Mouse (Mus musculus): ENCODE results near the gene Corin. TPM values are rescaled to one million over a fixed set of nuclear protein-coding genes. Genes with fewer than 3 reads are reported as not detected.

Gene Corin
- polyA plus RNA-seq, 1 experiment, result 0.04 TPM

GRCm38 (mm10) chr5:72282907-72283306 is 221.4 kb downstream of the Corin start:
- Histone ChIP-seq H3K4me3 (replicated peaks) (no peak overlapping the region), H3K36me3 (replicated peaks; ENCODE audit: low read length) (peaks cover 37% of the 10 kb centered on the region), H3K9me3 (no peaks in the 10 kb centered on the region), H3K27me3 (replicated peaks) (no peaks in the 10 kb centered on the region), H3K4me1 (no peaks in the 10 kb centered on the region)
- TF ChIP-seq FLI1 (IDR thresholded peaks at IDR 0.05; ENCODE audit: low read length) (no peak), GATA1 (IDR thresholded peaks at IDR 0.05; ENCODE audit: borderline replicate concordance, low read length) (no peak)

GRCm38 (mm10) chr5:72269652-72270051 is 234.6 kb downstream of the Corin start:
- H3K9me3 ChIP-seq, result no peaks in the 10 kb centered on the region
- no peak overlapping the region for H3K4me3 ChIP-seq (replicated peaks)
- no peaks in the 10 kb centered on the region for H3K4me1 ChIP-seq
- peaks cover 24% of the 10 kb centered on the region for H3K36me3 ChIP-seq (replicated peaks; ENCODE audit: low read length)
- no peak for TF ChIP-seq FLI1 (IDR thresholded peaks at IDR 0.05; ENCODE audit: low read length)
- TF ChIP-seq GATA1 (IDR thresholded peaks at IDR 0.05; ENCODE audit: borderline replicate concordance, low read length), result no peak
- H3K27me3 ChIP-seq (replicated peaks), result no peaks in the 10 kb centered on the region

- TF ChIP-seq GATA1 (IDR thresholded peaks at IDR 0.05; ENCODE audit: borderline replicate concordance, low read length) (no peak), FLI1 (IDR thresholded peaks at IDR 0.05; ENCODE audit: low read length) (no peak)
- no peaks in the 10 kb centered on the region for H3K9me3 ChIP-seq
- no peaks in the 10 kb centered on the region for H3K4me1 ChIP-seq
- H3K4me3 ChIP-seq (replicated peaks), result no peak overlapping the region
- no peaks in the 10 kb centered on the region for H3K27me3 ChIP-seq (replicated peaks)
- H3K36me3 ChIP-seq (replicated peaks; ENCODE audit: low read length), result peaks cover 25% of the 10 kb centered on the region
These were observed 235.1 kb downstream of the Corin start for GRCm38 (mm10) chr5:72269204-72269603.

- H3K9me3 ChIP-seq, result no peaks in the 10 kb centered on the region
- H3K4me3 ChIP-seq (replicated peaks), result no peak overlapping the region
- TF ChIP-seq GATA1 (IDR thresholded peaks at IDR 0.05; ENCODE audit: borderline replicate concordance, low read length) (no peak), FLI1 (IDR thresholded peaks at IDR 0.05; ENCODE audit: low read length) (no peak)
- H3K36me3 ChIP-seq (replicated peaks; ENCODE audit: low read length), result peaks cover 28% of the 10 kb centered on the region
- no peaks in the 10 kb centered on the region for H3K27me3 ChIP-seq (replicated peaks)
- 0 out of 2 replicates have a peak, but pooled peaks cover under 1% of the 10 kb centered on the region for H3K4me1 ChIP-seq
These were observed 237.2 kb downstream of the Corin start for GRCm38 (mm10) chr5:72266955-72267535.

GRCm38 (mm10) chr5:72264195-72264751 is 240.0 kb downstream of the Corin start:
- TF ChIP-seq FLI1 (IDR thresholded peaks at IDR 0.05; ENCODE audit: low read length) (no peak), GATA1 (IDR thresholded peaks at IDR 0.05; ENCODE audit: borderline replicate concordance, low read length) (no peak)
- Histone ChIP-seq H3K27me3 (replicated peaks) (no peaks in the 10 kb centered on the region), H3K4me1 (peaks cover 19% of the 10 kb centered on the region), H3K36me3 (replicated peaks; ENCODE audit: low read length) (peaks cover 28% of the 10 kb centered on the region), H3K9me3 (no peaks in the 10 kb centered on the region), H3K4me3 (replicated peaks) (no peak overlapping the region)

GRCm38 (mm10) chr5:72261802-72262324 is 242.4 kb downstream of the Corin start:
- H3K4me3 ChIP-seq (replicated peaks), result no peak overlapping the region
- H3K4me1 ChIP-seq, result peaks cover 28% of the 10 kb centered on the region
- no peaks in the 10 kb centered on the region for H3K9me3 ChIP-seq
- TF ChIP-seq GATA1 (IDR thresholded peaks at IDR 0.05; ENCODE audit: borderline replicate concordance, low read length) (no peak), FLI1 (IDR thresholded peaks at IDR 0.05; ENCODE audit: low read length) (no peak)
- peaks cover 10% of the 10 kb centered on the region for H3K36me3 ChIP-seq (replicated peaks; ENCODE audit: low read length)
- H3K27me3 ChIP-seq (replicated peaks), result no peaks in the 10 kb centered on the region

- H3K36me3 ChIP-seq (replicated peaks; ENCODE audit: low read length), result peaks cover 10% of the 10 kb centered on the region
These were observed 245.0 kb downstream of the Corin start for GRCm38 (mm10) chr5:72259298-72259621.

GRCm38 (mm10) chr5:72258409-72259297 is 245.6 kb downstream of the Corin start:
- no peaks in the 10 kb centered on the region for H3K27me3 ChIP-seq (replicated peaks)
- no peaks in the 10 kb centered on the region for H3K9me3 ChIP-seq
- H3K4me3 ChIP-seq (replicated peaks), result no peak overlapping the region
- H3K4me1 ChIP-seq, result peaks cover 36% of the 10 kb centered on the region
- H3K36me3 ChIP-seq (replicated peaks; ENCODE audit: low read length), result peaks cover 7% of the 10 kb centered on the region
- TF ChIP-seq FLI1 (IDR thresholded peaks at IDR 0.05; ENCODE audit: low read length) (no peak), GATA1 (IDR thresholded peaks at IDR 0.05; ENCODE audit: borderline replicate concordance, low read length) (no peak)

More at GRCm38 (mm10) chr5:72259298-72259621, 245.0 kb downstream of the Corin start:
- H3K4me3 ChIP-seq (replicated peaks), result peak overlapping the region; percentile 62
- no peak for TF ChIP-seq GATA1 (IDR thresholded peaks at IDR 0.05; ENCODE audit: borderline replicate concordance, low read length)
- no peak for TF ChIP-seq FLI1 (IDR thresholded peaks at IDR 0.05; ENCODE audit: low read length)
- H3K27me3 ChIP-seq (replicated peaks), result no peaks in the 10 kb centered on the region
- H3K4me1 ChIP-seq, result peaks cover 36% of the 10 kb centered on the region
- H3K9me3 ChIP-seq, result no peaks in the 10 kb centered on the region

- no peaks in the 10 kb centered on the region for H3K27me3 ChIP-seq (replicated peaks)
- no peak overlapping the region for H3K4me3 ChIP-seq (replicated peaks)
- no peaks in the 10 kb centered on the region for H3K9me3 ChIP-seq
- TF ChIP-seq GATA1 (IDR thresholded peaks at IDR 0.05; ENCODE audit: borderline replicate concordance, low read length), result no peak
- no peak for TF ChIP-seq FLI1 (IDR thresholded peaks at IDR 0.05; ENCODE audit: low read length)
- H3K4me1 ChIP-seq, result peaks cover 36% of the 10 kb centered on the region
- peaks cover 9% of the 10 kb centered on the region for H3K36me3 ChIP-seq (replicated peaks; ENCODE audit: low read length)
These were observed 247.2 kb downstream of the Corin start for GRCm38 (mm10) chr5:72257084-72257483.

All from megakaryocyte, embryonic 14.5 days (primary cell).